ENCODE assay signal across 8 mouse cellular contexts in genomic region chr14:47472743-47473546, GRCm38 (mm10). TPM values are rescaled to one million over a fixed set of nuclear protein-coding genes. Genes with fewer than 3 reads are reported as not detected.
A peak's percentile ranks its signal among the peaks of the same experiment; 100 is the strongest.
DNase-seq lines count a peak whose midpoint lies in the region; ATAC-seq and TF ChIP-seq lines count a peak whose summit lies in the region.

No protein-coding gene starts in this region.

- no peaks in the 10 kb centered on the region for H3K36me3 ChIP-seq in forebrain, embryonic 15.5 days

- no peak for DNase-seq in Patski (ENCODE audit: low read depth, low spot score)
- peak; percentile 77 for DNase-seq in cerebellum, adult 11-12 months
- DNase-seq in heart, postnatal 4 days, result peak; percentile 72
- peak; percentile 48 to 54 for DNase-seq in layer of hippocampus, postnatal 14 days (ENCODE audit: low spot score in 2 of 2)
- DNase-seq in lung, postnatal 4 days, result peak; percentile 70 to 74
- DNase-seq in right cerebral cortex, adult 18-20 months, result peak; percentile 60
- peak; percentile 59 for DNase-seq in urinary bladder, postnatal 14 days (ENCODE audit: low spot score)

- H3K9ac ChIP-seq in forebrain, embryonic 15.5 days (replicated peaks), result peak overlapping the region; percentile 90

- peak overlapping the region; percentile 97 for H3K4me3 ChIP-seq in forebrain, embryonic 15.5 days

- peaks cover 8% of the 10 kb centered on the region for H3K4me1 ChIP-seq in forebrain, embryonic 15.5 days

- 2% methylated on average over 56 of the region's 69 CpGs for WGBS in forebrain, embryonic 15.5 days

- H3K27ac ChIP-seq in forebrain, embryonic 15.5 days (replicated peaks), result peak overlapping the region; percentile 79

- CTCF ChIA-PET in Patski (lab: Charles Lee), result interaction anchor here (0.6 to 2.3 kb wide), 15 partner anchors 10 to 66 kb away, joined by 3 to 11 read pairs (median 5); no protein-coding TSS in a partner anchor

- H3K27me3 ChIP-seq in Patski, result no peaks in the 10 kb centered on the region
- H3K27me3 ChIP-seq in forebrain, embryonic 15.5 days, result no peaks in the 10 kb centered on the region

- in situ Hi-C loops in Patski (cut with MboI; ENCODE audit: low pct_unique_long_range_greater_than_20kb), result loop anchor here (5.0 kb wide), 1 partner anchor 54 kb away; no protein-coding TSS in a partner anchor

- TF ChIP-seq CTCF in Patski (IDR thresholded peaks at IDR 0.05), result no peak

- H3K4me2 ChIP-seq in forebrain, embryonic 15.5 days (replicated peaks), result peak overlapping the region; percentile 72

- peak; percentile 71 for ATAC-seq in Patski
- ATAC-seq in forebrain, embryonic 15.5 days (replicated peaks), result peak; percentile 77

- H3K9me3 ChIP-seq in forebrain, embryonic 15.5 days, result no peaks in the 10 kb centered on the region

- POLR2A ChIA-PET in Patski (lab: Charles Lee), result interaction anchor here (0.6 to 0.7 kb wide), 2 partner anchors 8 to 49 kb away, joined by 3 to 6 read pairs; no protein-coding TSS in a partner anchor

RNA-seq across cellular contexts. Expression of gene Fbxo34, which starts 22.7 kb away (rescaled TPM):
- polyA plus RNA-seq in Patski (2021), result 23.0 TPM
- polyA plus RNA-seq in forebrain, embryonic 15.5 days (2015; fragmentation: Nextera tagmentation; extraction: Ambion mirVana), result 20.4 and 22.5 TPM in 2 replicates
- total RNA-seq in heart, postnatal 4 days (2021), result 10 to 100 TPM; 20.4 to 22.3 TPM
- total RNA-seq in layer of hippocampus, postnatal 14 days (2021), result 10 to 100 TPM; 72.5 to 87.0 TPM

RNA-seq across cellular contexts. Expression of gene Dlgap5, which starts 54.7 kb away (rescaled TPM):
- 38.3 TPM for polyA plus RNA-seq in Patski (2021)
- 17.7 and 22.4 TPM in 2 replicates for polyA plus RNA-seq in forebrain, embryonic 15.5 days (2015; fragmentation: Nextera tagmentation; extraction: Ambion mirVana)
- total RNA-seq in heart, postnatal 4 days (2021), result 10 to 100 TPM; 26.5 to 35.0 TPM
- total RNA-seq in layer of hippocampus, postnatal 14 days (2021), result 1 to 10 TPM; 1.6 to 1.7 TPM

Comparison
In these comparisons a context has a peak if more than half of its experiments do, and no peak if none do; other contexts are left out.
1. RNA of gene Dlgap5, which starts 54.7 kb away (total RNA-seq): 26.5 to 35.0 TPM in heart, postnatal 4 days; 1.6 to 1.7 TPM in layer of hippocampus, postnatal 14 days; every median in the first group is over 10 times any median in the second.